Mouse (Mus musculus) left cerebral cortex, postnatal 14 days (tissue): ENCODE data around the gene Zfp385b. TPM values are rescaled to one million over a fixed set of nuclear protein-coding genes. Genes with fewer than 3 reads are reported as not detected.

ENCODE experiments used
- total RNA-seq, 2 experiments: library from RNA; stranded (reverse); gene quantifications; 2 replicates each; pipeline ENCODE4 v1.2.3; 2021

Gene Zfp385b
- total RNA-seq, 2 experiments from 2014 or later: 46.9 to 48.8 TPM

Other genes starting within 250 kb of the Zfp385b start
- gene Cwc22, start 126.7 kb upstream of the Zfp385b start, total RNA-seq: 10 to 100 TPM; 20.5 to 21.5 TPM